Mouse (Mus musculus): ENCODE measurements around the gene Ddx19a.

- TF ChIP-seq CTCF (conservative IDR thresholded peaks at IDR 0.05; ENCODE audit: insufficient read depth, insufficient read length, low read depth, low read length) (no peak), POLR2A (IDR thresholded peaks at IDR 0.05; ENCODE audit: low read depth, low read length) (no peak)
Observed at GRCm38 (mm10) chr8:111031572-111031971, 34.0 kb upstream of the Ddx19a start, which contains the start of gene Ddx19b.
